Mouse (Mus musculus) kidney, adult 2 months (tissue): ENCODE measurements at regions not wholly inside any gene's neighbourhood (a gene's known extent, or its start where the extent isn't known, plus 50 kb on each side); places are given as distances from the start of the nearest gene placed in this dataset.

ENCODE experiments used
- CTCF ChIP-seq: fragments of 200-500 bp; conservative IDR thresholded peaks from 2 replicates; pipeline ENCODE4 v1.5.1; 2011; ENCODE audit warnings: low read depth, mild to moderate bottlenecking, control low read depth, low read length, moderate library complexity, mixed read lengths; ENCODE audit not compliant: insufficient read depth, insufficient read length
- POLR2A ChIP-seq: fragments of 200-500 bp; IDR thresholded peaks from one replicate; pipeline ENCODE4 v1.6.1; 2011; ENCODE audit warnings: low read depth, low read length, control low read depth

DNA sequence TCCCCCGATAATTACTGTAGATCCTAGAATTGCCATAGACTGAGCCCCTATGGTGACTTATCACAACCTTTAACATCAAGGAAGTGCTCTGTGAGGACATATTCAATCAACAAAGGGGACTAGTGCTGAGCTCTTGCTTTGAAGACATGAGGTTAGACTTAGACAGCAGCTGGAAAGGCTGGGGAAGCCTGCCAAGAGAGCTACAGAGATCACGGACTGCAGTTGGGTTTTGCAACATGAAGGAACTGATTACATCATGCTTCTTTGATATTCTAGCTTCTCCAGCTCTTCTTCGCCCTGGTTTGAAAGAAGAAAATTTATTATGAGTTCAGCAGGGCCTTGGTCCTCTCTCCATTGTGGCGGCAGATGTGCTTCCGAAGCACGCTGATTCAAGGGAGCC is 271.2 kb downstream of the C1d start:
- TF ChIP-seq CTCF (no peak), POLR2A (no peak)
